Mouse (Mus musculus) embryonic facial prominence, embryonic 14.5 days (tissue): ENCODE data around the gene Slc24a3. TPM values are rescaled to one million over a fixed set of nuclear protein-coding genes. Genes with fewer than 3 reads are reported as not detected.

ENCODE experiments used
- ATAC-seq: fragments of 200-750 bp; cut with Nextera tagmentation; 2 replicates; pipeline ENCODE4 v1.8.0; 2017; ENCODE audit warnings: low read depth, moderate number of reproducible peaks, moderate TSS enrichment
- DNase-seq: peaks from one replicate; pipeline ENCODE4 v3.0.0-alpha.2; 2015; ENCODE audit warnings: low spot score
- H3K27ac ChIP-seq: fragments of 300-500 bp; sonication (generic); replicated peaks from 2 replicates; pipeline ENCODE4 v1.5.1; 2014; ENCODE audit warnings: low read depth, mild to moderate bottlenecking, low read length, moderate library complexity
- H3K27me3 ChIP-seq: fragments of 300-500 bp; sonication (generic); replicated peaks from 2 replicates; pipeline ENCODE4 v1.6.1; 2014; ENCODE audit warnings: low read length; ENCODE audit not compliant: control insufficient read depth, insufficient read depth
- H3K36me3 ChIP-seq: fragments of 300-500 bp; sonication (generic); 2 replicates; pipeline ENCODE4 v1.6.1; 2014; ENCODE audit warnings: low read length, mixed read lengths; ENCODE audit not compliant: control insufficient read depth, insufficient read depth
- H3K4me1 ChIP-seq: fragments of 300-500 bp; sonication (generic); 2 replicates; pipeline ENCODE4 v1.6.1; 2014; ENCODE audit warnings: antibody characterized with exemption, low read length; ENCODE audit not compliant: control insufficient read depth, insufficient read depth
- H3K4me2 ChIP-seq: fragments of 300-500 bp; sonication (generic); 2 replicates; pipeline ENCODE4 v1.6.1; 2014; ENCODE audit warnings: low read depth, mild to moderate bottlenecking, low read length, moderate library complexity, mixed read lengths
- H3K4me3 ChIP-seq: fragments of 300-500 bp; sonication (generic); 2 replicates; pipeline ENCODE4 v1.5.1; 2014; ENCODE audit warnings: low read depth, mild to moderate bottlenecking, low read length
- H3K9ac ChIP-seq: fragments of 300-500 bp; sonication (generic); 2 replicates; pipeline ENCODE4 v1.6.1; 2014; ENCODE audit warnings: low read depth, mild to moderate bottlenecking, low read length, moderate library complexity, mixed read lengths
- H3K9me3 ChIP-seq: fragments of 300-500 bp; sonication (generic); 2 replicates; pipeline ENCODE4 v1.6.1; 2016; ENCODE audit warnings: low read length; ENCODE audit not compliant: control insufficient read depth
- WGBS: fragments of 180-500 bp; shearing (Covaris S2); extraction: QIAGEN DNeasy Blood & Tissue Kit; methylation state at CpG from one replicate; pipeline ENCODE4 v1.1.7; 2014; 5-methylcytosine and 5-hydroxymethylcytosine counted together
- polyA plus RNA-seq: library from polyadenylated mRNA; unstranded; fragments of >200 nt; fragmentation: Nextera tagmentation; extraction: Ambion mirVana; gene quantifications from 2 replicates; pipeline ENCODE4 v1.2.1, GENCODE M21; 2014

Slc24a3 gene
- polyA plus RNA-seq, 1 experiment from 2014 or later: 6.4 TPM

DNA sequence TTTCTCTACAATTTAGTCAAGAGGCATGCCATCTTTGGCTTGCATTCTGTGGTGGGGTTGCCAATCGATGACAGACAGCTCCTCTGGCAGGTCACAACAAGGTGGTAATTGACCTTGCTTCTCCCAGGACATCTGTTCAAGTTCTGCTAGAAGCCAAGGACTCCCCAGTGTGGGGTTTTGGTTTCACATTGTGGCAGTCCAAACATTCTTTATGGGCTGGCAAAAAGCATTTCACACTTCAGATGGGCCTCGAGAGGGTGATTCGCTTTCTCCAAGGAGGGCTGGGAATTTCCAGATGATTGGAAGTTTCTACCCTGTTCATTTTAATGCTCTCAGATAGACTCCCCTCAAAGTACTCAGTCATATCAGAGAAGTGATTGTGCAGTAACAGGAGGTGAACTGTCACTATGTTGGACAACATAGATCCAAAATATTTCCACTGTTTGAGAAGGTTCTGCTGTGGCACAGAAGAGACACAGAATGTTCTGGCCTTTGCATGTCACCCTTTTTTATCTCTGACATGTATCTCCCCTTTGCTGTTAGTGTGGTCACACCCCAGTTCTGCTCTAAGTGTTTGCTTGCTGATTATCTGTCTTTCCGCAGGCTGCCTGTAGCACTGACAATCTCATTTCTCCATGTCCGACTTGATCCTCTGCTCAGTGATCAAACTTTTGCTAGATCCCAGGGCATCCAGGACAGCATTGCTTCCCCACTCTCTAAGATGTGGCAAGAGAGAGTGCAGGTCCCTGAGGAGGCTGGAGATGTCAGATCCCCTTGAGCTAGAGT is 132.6 kb downstream of the Slc24a3 start:
- Histone ChIP-seq H3K4me3 (no peak overlapping the region), H3K36me3 (no peaks in the 10 kb centered on the region), H3K27me3 (no peaks in the 10 kb centered on the region), H3K27ac (no peak overlapping the region), H3K4me2 (no peak overlapping the region), H3K9me3 (no peaks in the 10 kb centered on the region), H3K4me1 (no peaks in the 10 kb centered on the region), H3K9ac (no peak overlapping the region)
- WGBS: 75% methylated on average over 5 of the region's 5 CpGs
- no peak for ATAC-seq
- no peak for DNase-seq

DNA sequence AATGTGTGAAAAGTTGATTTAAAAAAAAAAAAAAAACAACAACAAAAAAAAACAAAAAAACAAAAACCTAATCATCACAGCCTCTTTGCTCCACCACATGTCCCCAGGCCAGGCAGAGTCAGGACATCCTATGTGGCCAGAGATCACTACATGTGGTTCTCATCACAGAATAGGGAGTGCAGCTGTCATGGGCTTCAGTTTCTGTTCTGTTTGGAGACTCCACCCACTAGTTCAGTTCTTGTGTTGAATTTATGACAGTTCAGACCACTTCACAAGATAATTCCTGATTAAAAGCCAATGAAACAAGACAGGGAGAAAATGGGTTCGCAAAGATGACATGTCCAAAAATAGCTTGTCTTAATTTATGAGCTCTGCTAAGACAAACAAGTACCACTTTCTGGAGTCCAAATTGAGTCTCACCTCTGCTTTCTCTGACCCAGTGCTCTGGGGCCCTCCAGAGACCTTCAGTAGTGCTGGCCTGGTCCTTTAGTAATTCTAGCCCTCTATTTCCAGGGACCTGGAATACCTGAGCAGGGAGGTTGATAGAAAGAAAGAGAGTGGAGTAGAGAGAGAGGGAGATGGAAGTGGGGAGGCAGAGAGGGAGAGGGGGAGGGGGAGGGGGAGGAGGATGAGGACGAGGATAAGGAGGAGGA is 139.8 kb downstream of the Slc24a3 start:
- Histone ChIP-seq H3K9ac (no peak overlapping the region), H3K9me3 (no peaks in the 10 kb centered on the region), H3K27ac (no peak overlapping the region), H3K4me1 (no peaks in the 10 kb centered on the region), H3K4me3 (no peak overlapping the region), H3K27me3 (no peaks in the 10 kb centered on the region), H3K4me2 (no peak overlapping the region), H3K36me3 (no peaks in the 10 kb centered on the region)
- 45% methylated on average over 2 of the region's 2 CpGs for WGBS
- DNase-seq (no peak), ATAC-seq (no peak)

DNA sequence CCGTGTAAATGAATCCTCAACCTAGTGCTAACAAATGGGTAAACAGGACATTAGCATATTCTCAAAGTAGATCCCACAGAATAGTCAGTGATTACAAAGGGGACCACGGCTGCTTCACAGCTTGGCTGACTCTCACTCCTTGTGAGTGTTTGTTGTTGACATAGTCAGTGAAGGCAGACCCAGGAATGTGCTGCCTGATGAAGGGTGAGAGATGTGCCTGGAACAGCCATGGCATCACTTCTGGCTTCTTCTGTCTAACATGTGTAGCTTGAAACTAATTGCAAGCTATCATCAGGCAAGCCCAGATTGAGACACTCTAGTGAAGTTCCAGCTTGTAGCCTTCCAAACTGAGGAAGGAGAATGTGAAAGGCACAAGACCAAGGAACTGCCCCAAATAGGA is 151.4 kb downstream of the Slc24a3 start:
- DNase-seq: no peak
- Histone ChIP-seq H3K4me2 (no peak overlapping the region), H3K4me1 (no peaks in the 10 kb centered on the region), H3K9ac (no peak overlapping the region), H3K27me3 (no peaks in the 10 kb centered on the region), H3K36me3 (no peaks in the 10 kb centered on the region), H3K27ac (no peak overlapping the region), H3K9me3 (no peaks in the 10 kb centered on the region), H3K4me3 (no peak overlapping the region)
- WGBS: 68% methylated on average over 2 of the region's 2 CpGs
- no peak for ATAC-seq

- WGBS: 93% methylated on average over 3 of the region's 3 CpGs
These were observed 153.7 kb downstream of the Slc24a3 start for GRCm38 (mm10) chr2:145321287-145321686.

DNA sequence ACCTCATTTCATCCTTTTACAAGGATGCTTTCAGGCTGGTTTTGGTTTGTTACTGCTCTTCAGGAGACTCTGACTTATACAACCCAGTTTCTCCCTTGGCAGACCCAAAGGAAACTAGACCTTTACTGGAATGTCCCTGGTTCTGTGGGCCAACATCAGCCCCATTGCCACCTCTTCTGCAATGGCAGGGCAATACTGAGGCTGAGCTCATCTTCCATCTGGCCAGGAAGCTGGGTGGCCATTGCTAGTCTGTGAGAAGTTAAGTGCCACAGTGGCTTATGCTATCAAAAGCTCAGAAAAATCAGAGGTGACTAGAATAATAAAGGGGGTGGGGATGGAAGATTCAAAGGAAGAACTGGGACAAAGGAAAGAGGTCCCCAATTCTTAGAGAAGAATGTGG is 154.2 kb downstream of the Slc24a3 start:
- no peak overlapping the region for H3K4me3 ChIP-seq

More at GRCm38 (mm10) chr2:145321287-145321686, 153.7 kb downstream of the Slc24a3 start:
- no peaks in the 10 kb centered on the region for H3K27me3 ChIP-seq
- H3K9me3 ChIP-seq: no peaks in the 10 kb centered on the region
- no peak for DNase-seq
- no peak overlapping the region for H3K4me2 ChIP-seq
- no peak overlapping the region for H3K9ac ChIP-seq
- H3K4me1 ChIP-seq: no peaks in the 10 kb centered on the region
- ATAC-seq: no peak
- no peak overlapping the region for H3K4me3 ChIP-seq
- no peaks in the 10 kb centered on the region for H3K36me3 ChIP-seq
- H3K27ac ChIP-seq: no peak overlapping the region

DNA sequence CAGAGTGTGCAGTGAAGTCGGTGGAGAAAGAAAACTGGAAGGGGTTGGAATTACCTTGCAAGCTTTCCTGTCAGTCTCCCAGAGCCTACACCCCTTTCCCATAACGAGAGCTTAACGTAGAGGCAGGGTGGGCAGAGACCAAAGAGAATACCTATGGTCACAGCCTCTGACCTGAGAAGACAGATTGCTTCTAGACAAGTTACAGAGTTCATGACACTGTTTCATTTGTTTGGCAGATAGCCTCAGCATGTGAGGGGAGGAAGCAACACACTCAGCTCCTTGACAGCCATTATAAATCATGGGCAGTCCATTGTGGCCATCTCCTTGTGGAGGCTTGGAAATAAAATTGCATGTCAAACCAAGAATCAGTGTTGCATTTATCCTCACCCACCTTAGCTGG is 156.9 kb downstream of the Slc24a3 start:
- ATAC-seq: no peak
- DNase-seq: no peak

More for the DNA sequence above, 154.2 kb downstream of the Slc24a3 start:
- Histone ChIP-seq H3K27ac (no peak overlapping the region), H3K4me1 (no peaks in the 10 kb centered on the region), H3K27me3 (no peaks in the 10 kb centered on the region), H3K4me2 (no peak overlapping the region), H3K9ac (no peak overlapping the region), H3K9me3 (no peaks in the 10 kb centered on the region), H3K36me3 (no peaks in the 10 kb centered on the region)
- DNase-seq (no peak), ATAC-seq (no peak)

GRCm38 (mm10) chr2:145325852-145326251 is 158.3 kb downstream of the Slc24a3 start:
- Histone ChIP-seq H3K27me3 (no peaks in the 10 kb centered on the region), H3K9ac (no peak overlapping the region), H3K27ac (no peak overlapping the region), H3K4me3 (no peak overlapping the region), H3K4me2 (no peak overlapping the region), H3K9me3 (no peaks in the 10 kb centered on the region), H3K4me1 (no peaks in the 10 kb centered on the region), H3K36me3 (no peaks in the 10 kb centered on the region)
- DNase-seq (no peak), ATAC-seq (no peak)
- 72% methylated on average over 4 of the region's 4 CpGs for WGBS

More for the DNA sequence above, 156.9 kb downstream of the Slc24a3 start:
- Histone ChIP-seq H3K4me1 (no peaks in the 10 kb centered on the region), H3K9me3 (no peaks in the 10 kb centered on the region), H3K27me3 (no peaks in the 10 kb centered on the region), H3K4me3 (no peak overlapping the region), H3K4me2 (no peak overlapping the region), H3K9ac (no peak overlapping the region), H3K36me3 (no peaks in the 10 kb centered on the region), H3K27ac (no peak overlapping the region)
- WGBS: 72% methylated on average over 3 of the region's 3 CpGs

DNA sequence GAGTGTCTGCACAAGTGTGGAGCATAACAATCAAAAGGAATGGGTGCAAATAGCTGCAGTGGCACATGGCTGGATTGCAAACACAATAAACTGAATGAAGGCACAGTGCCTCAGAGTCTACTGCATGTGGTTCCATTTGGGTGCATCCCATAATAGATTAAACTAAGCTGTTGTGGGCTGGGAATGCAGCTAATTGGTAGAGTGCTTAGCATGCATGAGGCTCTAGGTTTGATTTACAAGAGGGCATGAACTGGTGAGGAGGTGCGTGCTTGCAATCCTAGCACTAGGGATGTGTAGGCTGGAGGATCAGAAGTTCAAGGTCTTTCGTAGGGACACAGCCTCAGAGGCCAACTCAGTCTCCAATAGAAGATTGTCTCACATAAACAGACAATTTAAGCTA is 159.0 kb downstream of the Slc24a3 start:
- H3K4me3 ChIP-seq: no peak overlapping the region
- no peaks in the 10 kb centered on the region for H3K4me1 ChIP-seq
- no peaks in the 10 kb centered on the region for H3K9me3 ChIP-seq
- ATAC-seq (no peak), DNase-seq (no peak)
- 80% methylated on average over 2 of the region's 2 CpGs for WGBS
- H3K4me2 ChIP-seq: no peak overlapping the region
- H3K27ac ChIP-seq: no peak overlapping the region
- no peak overlapping the region for H3K9ac ChIP-seq
- no peaks in the 10 kb centered on the region for H3K36me3 ChIP-seq
- H3K27me3 ChIP-seq: no peaks in the 10 kb centered on the region

DNA sequence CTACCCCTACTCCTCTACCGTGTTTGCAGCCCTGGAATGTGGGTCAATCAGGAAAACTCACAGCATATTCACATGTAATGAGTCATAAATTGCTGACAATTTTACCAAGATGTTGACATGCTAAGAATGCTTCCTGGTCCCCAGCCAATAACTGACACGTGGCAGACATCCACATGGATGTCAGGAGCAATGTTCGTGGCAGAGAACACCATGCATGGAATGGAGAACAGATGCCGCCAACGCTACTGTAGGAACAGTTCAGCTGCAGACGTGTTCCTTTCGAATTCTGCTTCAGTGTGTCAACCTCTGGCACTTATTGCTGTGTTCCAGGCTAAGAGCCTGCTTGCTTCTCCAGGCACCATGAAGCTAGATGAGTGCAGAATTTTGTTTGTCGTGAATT is 162.2 kb downstream of the Slc24a3 start:
- Histone ChIP-seq H3K9me3 (no peaks in the 10 kb centered on the region), H3K4me3 (no peak overlapping the region), H3K4me1 (no peaks in the 10 kb centered on the region), H3K9ac (no peak overlapping the region), H3K27ac (no peak overlapping the region), H3K27me3 (no peaks in the 10 kb centered on the region), H3K36me3 (no peaks in the 10 kb centered on the region), H3K4me2 (no peak overlapping the region)
- WGBS: 51% methylated on average over 8 of the region's 8 CpGs
- no peak for ATAC-seq
- peak; percentile 75 for DNase-seq
